Mouse (Mus musculus) liver, embryonic 14.5 days (tissue): ENCODE measurements at regions not wholly inside any gene's neighbourhood (a gene's known extent, or its start where the extent isn't known, plus 50 kb on each side); places are given as distances from the start of the nearest gene placed in this dataset.

Experiments used
- ATAC-seq: fragments of 200-750 bp; cut with Nextera tagmentation; 2 replicates; pipeline ENCODE4 v1.8.0; 2017; ENCODE audit warnings: moderate number of reproducible peaks, mild to moderate bottlenecking, moderate library complexity; ENCODE audit not compliant: insufficient read depth
- DNase-seq, 3 experiments: peaks; one replicate each; pipeline ENCODE4 v3.0.0-alpha.2; 2012 to 2013; ENCODE audit warnings: low read depth in 3 of 3, low spot score in 3 of 3
- H3K27ac ChIP-seq: fragments of 300-500 bp; sonication (generic); 2 replicates; pipeline ENCODE4 v1.5.1; 2014; ENCODE audit warnings: moderate library complexity, mild to moderate bottlenecking, control low read depth, inconsistent platforms
- H3K27me3 ChIP-seq: fragments of 300-500 bp; sonication (generic); 2 replicates; pipeline ENCODE4 v1.6.1; 2014; ENCODE audit warnings: mild to moderate bottlenecking, low read length, moderate library complexity; ENCODE audit not compliant: control insufficient read depth, insufficient read depth
- H3K36me3 ChIP-seq: fragments of 300-500 bp; sonication (generic); replicated peaks from 2 replicates; pipeline ENCODE4 v1.6.1; 2014; ENCODE audit warnings: low read depth; ENCODE audit not compliant: control insufficient read depth, insufficient read depth
- H3K4me1 ChIP-seq, 2 experiments: fragments of 200-500 bp in 1 of 2; fragments of 300-500 bp in 1 of 2; sonication (generic) in 1 of 2; replicated peaks; 2 replicates each; pipeline ENCODE4 v1.6.1; 2012 to 2014; ENCODE audit warnings: antibody characterized with exemption in 1 of 2, inconsistent platforms in 1 of 2, low read length in 1 of 2; ENCODE audit not compliant: control insufficient read depth in 2 of 2, insufficient read depth in 2 of 2
- H3K4me2 ChIP-seq: fragments of 300-500 bp; sonication (generic); 2 replicates; pipeline ENCODE4 v1.6.1; 2014; ENCODE audit warnings: low read depth, mild to moderate bottlenecking, control low read depth, moderate library complexity
- H3K4me3 ChIP-seq, 2 experiments: fragments of 200-500 bp in 1 of 2; fragments of 300-500 bp in 1 of 2; sonication (generic) in 1 of 2; 2 replicates each; pipeline ENCODE4 v1.5.1; 2012 to 2014; ENCODE audit warnings: low read depth in 2 of 2, low read length in 2 of 2, mild to moderate bottlenecking in 2 of 2, control low read depth in 1 of 2, inconsistent platforms in 1 of 2, moderate library complexity in 1 of 2; ENCODE audit not compliant: insufficient read depth in 1 of 2
- H3K9ac ChIP-seq: fragments of 300-500 bp; sonication (generic); replicated peaks from 2 replicates; pipeline ENCODE4 v1.6.1; 2014; ENCODE audit warnings: mild to moderate bottlenecking, control low read depth, moderate library complexity
- H3K9me3 ChIP-seq: fragments of 300-500 bp; sonication (generic); 2 replicates; pipeline ENCODE4 v1.6.1; 2016; ENCODE audit warnings: low read length, mixed read lengths; ENCODE audit not compliant: control insufficient read depth
- CTCF ChIP-seq: IDR thresholded peaks from 2 replicates; pipeline ENCODE4 v1.5.1; 2016; ENCODE audit warnings: antibody characterized with exemption, low read depth, control low read depth
- EP300 ChIP-seq: IDR thresholded peaks from 2 replicates; pipeline ENCODE4 v1.6.1; 2016; ENCODE audit warnings: antibody characterized with exemption, low read depth
- WGBS: fragments of 180-500 bp; shearing (Covaris S2); extraction: QIAGEN DNeasy Blood & Tissue Kit; methylation state at CpG from one replicate; pipeline ENCODE4 v1.1.7; 2014; ENCODE audit not compliant: insufficient replicate concordance; 5-methylcytosine and 5-hydroxymethylcytosine counted together

- Histone ChIP-seq H3K27me3 (no peaks in the 10 kb centered on the region), H3K9ac (no peak overlapping the region), H3K36me3 (no peaks in the 10 kb centered on the region), H3K4me3 (no peak overlapping the region), H3K9me3 (no peaks in the 10 kb centered on the region), H3K4me1 (no peaks in the 10 kb centered on the region), H3K4me2 (no peak overlapping the region), H3K27ac (no peak overlapping the region)
- WGBS, result 58% methylated on average over 1 of the region's 1 CpGs
- TF ChIP-seq EP300 (no peak), CTCF (no peak)
- ATAC-seq, result no peak
- DNase-seq, result no peak
Observed at GRCm38 (mm10) chr1:14002550-14002949, 2090.6 kb downstream of the 4930444P10Rik start.

GRCm38 (mm10) chr1:14001431-14001830, 2091.7 kb downstream of the 4930444P10Rik start:
- WGBS, result 35% methylated on average over 3 of the region's 3 CpGs
- no peak overlapping the region for H3K9ac ChIP-seq
- H3K36me3 ChIP-seq, result no peaks in the 10 kb centered on the region
- no peak overlapping the region for H3K4me2 ChIP-seq
- TF ChIP-seq EP300, result no peak
- TF ChIP-seq CTCF, result no peak
- no peak overlapping the region for H3K27ac ChIP-seq
- H3K4me3 ChIP-seq, result no peak overlapping the region
- DNase-seq (no peak), ATAC-seq (no peak)
- H3K4me1 ChIP-seq, result no peaks in the 10 kb centered on the region
- H3K27me3 ChIP-seq, result no peaks in the 10 kb centered on the region
- H3K9me3 ChIP-seq, result no peaks in the 10 kb centered on the region

- WGBS, result 49% methylated on average over 3 of the region's 3 CpGs
- no peak overlapping the region for H3K9ac ChIP-seq
- H3K4me1 ChIP-seq, result no peaks in the 10 kb centered on the region
- H3K4me3 ChIP-seq, result no peak overlapping the region
- no peak overlapping the region for H3K4me2 ChIP-seq
- H3K27me3 ChIP-seq, result no peaks in the 10 kb centered on the region
- H3K36me3 ChIP-seq, result no peaks in the 10 kb centered on the region
- DNase-seq (no peak), ATAC-seq (no peak)
- TF ChIP-seq CTCF (no peak), EP300 (no peak)
- no peak overlapping the region for H3K27ac ChIP-seq
- no peaks in the 10 kb centered on the region for H3K9me3 ChIP-seq
Observed at GRCm38 (mm10) chr1:14000605-14001395, 2092.3 kb downstream of the 4930444P10Rik start.

- Histone ChIP-seq H3K27me3 (no peaks in the 10 kb centered on the region), H3K4me2 (no peak overlapping the region), H3K9me3 (no peaks in the 10 kb centered on the region), H3K4me3 (no peak overlapping the region), H3K4me1 (no peaks in the 10 kb centered on the region), H3K27ac (no peak overlapping the region), H3K36me3 (no peaks in the 10 kb centered on the region), H3K9ac (no peak overlapping the region)
- 79% methylated on average over 7 of the region's 11 CpGs for WGBS
- no peak for DNase-seq
- TF ChIP-seq CTCF (no peak), EP300 (no peak)
- ATAC-seq, result no peak
Observed at GRCm38 (mm10) chr1:13998178-13998708, 2094.9 kb downstream of the 4930444P10Rik start.

GRCm38 (mm10) chr1:13993825-13994509, 2099.2 kb downstream of the 4930444P10Rik start:
- TF ChIP-seq CTCF (no peak), EP300 (no peak)
- no peak for ATAC-seq

More at GRCm38 (mm10) chr1:13993825-13994509, 2099.2 kb downstream of the 4930444P10Rik start:
- H3K4me3 ChIP-seq, result no peak overlapping the region
- 51% methylated on average over 9 of the region's 9 CpGs for WGBS
- H3K9ac ChIP-seq, result no peak overlapping the region
- DNase-seq, result no peak
- no peaks in the 10 kb centered on the region for H3K36me3 ChIP-seq
- no peaks in the 10 kb centered on the region for H3K9me3 ChIP-seq
- H3K27ac ChIP-seq, result no peak overlapping the region
- no peak overlapping the region for H3K4me2 ChIP-seq
- no peaks in the 10 kb centered on the region for H3K4me1 ChIP-seq
- no peaks in the 10 kb centered on the region for H3K27me3 ChIP-seq
